Mouse (Mus musculus) cerebellum, adult (tissue): ENCODE measurements around the gene Tigd3.

Source experiments
- ATAC-seq: cut with Nextera tagmentation; 2 replicates; pipeline ENCODE4 v1.9.2; 2017; ENCODE audit warnings: mild to moderate bottlenecking, moderate library complexity, mixed read lengths; ENCODE audit not compliant: insufficient number of reproducible peaks, low FRiP score, low TSS enrichment

Gene Tigd3

GRCm38 (mm10) chr19:5894002-5894678 lies at the start of gene Tigd3:
Tigd3 (minus strand) TSS chr19:5894149.
- peak; percentile 92 for ATAC-seq

- ATAC-seq: no peak
Measured at GRCm38 (mm10) chr19:5943404-5943803, 49.5 kb upstream of the Tigd3 start.

- ATAC-seq: no peak
Measured at GRCm38 (mm10) chr19:5942581-5942980, 48.6 kb upstream of the Tigd3 start.

GRCm38 (mm10) chr19:5940656-5941055 lies 46.7 kb upstream of the Tigd3 start:
- ATAC-seq: no peak

- ATAC-seq: peak; percentile 92; the same call in 1 of the 2 replicates
Measured at GRCm38 (mm10) chr19:5940173-5940572, 46.2 kb upstream of the Tigd3 start.

- no peak; the same call in 1 of the 2 replicates for ATAC-seq
Measured at GRCm38 (mm10) chr19:5939715-5940114, 45.8 kb upstream of the Tigd3 start.

- no peak for ATAC-seq
Measured at GRCm38 (mm10) chr19:5938516-5938915, 44.6 kb upstream of the Tigd3 start.

- no peak for ATAC-seq
Measured at GRCm38 (mm10) chr19:5937836-5938406, 44.0 kb upstream of the Tigd3 start.

- no peak for ATAC-seq
Measured at GRCm38 (mm10) chr19:5937095-5937835, 43.3 kb upstream of the Tigd3 start.

GRCm38 (mm10) chr19:5935691-5936090 lies 41.7 kb upstream of the Tigd3 start:
- ATAC-seq: no peak

GRCm38 (mm10) chr19:5935266-5935665 lies 41.3 kb upstream of the Tigd3 start:
- no peak for ATAC-seq

GRCm38 (mm10) chr19:5929634-5930596 lies 36.0 kb upstream of the Tigd3 start:
- no peak for ATAC-seq

GRCm38 (mm10) chr19:5928546-5928945 lies 34.6 kb upstream of the Tigd3 start:
- no peak for ATAC-seq

- no peak for ATAC-seq
Measured at GRCm38 (mm10) chr19:5928104-5928503, 34.2 kb upstream of the Tigd3 start.

- no peak for ATAC-seq
Measured at GRCm38 (mm10) chr19:5927532-5927931, 33.6 kb upstream of the Tigd3 start.

GRCm38 (mm10) chr19:5927026-5927425 lies 33.1 kb upstream of the Tigd3 start:
- ATAC-seq: no peak

- ATAC-seq: no peak
Measured at GRCm38 (mm10) chr19:5925311-5925855, 31.4 kb upstream of the Tigd3 start.

GRCm38 (mm10) chr19:5924713-5925093 lies 30.8 kb upstream of the Tigd3 start, which contains the start of gene Cdc42ep2:
Cdc42ep2 (minus strand) TSS chr19:5924816.
- ATAC-seq: peak; percentile 85; the same call in 1 of the 2 replicates

- peak; percentile 72; the same call in 1 of the 2 replicates for ATAC-seq
Measured at GRCm38 (mm10) chr19:5923990-5924712, 30.2 kb upstream of the Tigd3 start.
